In the genomic region with DNA sequence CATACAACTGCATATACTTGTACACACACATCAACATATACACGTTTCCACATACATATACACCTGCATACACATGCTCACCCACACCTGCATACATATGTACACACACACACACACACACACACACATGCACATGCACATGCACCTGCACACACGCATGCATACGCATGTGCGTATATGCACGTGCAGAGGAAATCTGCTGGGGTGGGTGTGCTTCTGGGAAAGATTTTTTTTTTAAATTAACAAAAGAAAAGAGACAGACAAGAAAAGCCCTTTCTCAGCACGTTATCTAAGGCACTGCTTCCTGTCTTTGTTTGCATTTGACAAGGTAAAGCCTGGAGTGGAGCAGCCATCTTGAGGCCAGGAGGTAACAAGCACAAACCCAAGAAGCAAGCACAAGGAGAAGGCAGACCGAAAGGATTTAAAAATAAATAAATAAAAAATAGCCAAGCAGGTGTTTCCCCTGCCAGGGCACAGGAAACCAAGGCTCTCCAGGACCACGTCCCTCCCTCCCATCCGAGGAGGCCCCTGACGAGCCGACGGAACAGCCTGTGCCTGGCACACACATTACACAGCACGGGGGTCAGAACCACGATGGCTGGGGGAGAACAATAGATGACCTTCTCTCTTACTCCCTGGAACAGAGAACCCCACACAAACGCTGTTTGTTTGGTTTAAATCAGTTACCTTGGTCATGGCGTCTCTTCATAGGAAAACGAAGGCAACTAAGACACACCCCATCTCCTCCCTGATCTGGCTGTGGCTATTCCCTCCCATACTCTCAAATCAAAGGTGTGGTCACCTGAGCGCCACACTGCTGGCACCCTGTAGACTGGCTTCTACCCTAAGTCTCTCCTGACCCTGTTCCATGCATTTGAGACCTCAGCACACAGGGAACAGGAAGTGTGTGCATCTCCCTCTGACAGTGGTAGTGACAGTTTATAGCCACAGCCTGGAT, we compare ENCODE assay signal across 9 mouse cellular contexts. TPM values are rescaled to one million over a fixed set of nuclear protein-coding genes. Genes with fewer than 3 reads are reported as not detected.
DNase-seq lines count a peak whose midpoint lies in the region; ATAC-seq lines count a peak whose summit lies in the region.
"Had no signal": no experiment of that assay in that cellular context is flagged by ENCODE, and none has a peak within 500 bp of the region (broad histone marks: within the 10 kb centered on the region; RNA-seq: fewer than 3 reads in every experiment).

No protein-coding gene starts in this region.

- no peaks in the 10 kb centered on the region for H3K9me3 ChIP-seq in heart, embryonic 10.5 days
- no peaks in the 10 kb centered on the region for H3K9me3 ChIP-seq in forebrain, embryonic 15.5 days
- H3K9me3 ChIP-seq: midbrain, embryonic 12.5 days had no signal

- no peak for DNase-seq in heart, embryonic 10.5 days (ENCODE audit: low spot score)
- DNase-seq in heart, postnatal 36 days = no peak
- DNase-seq in CD4-positive helper T cell, adult 2 months (ENCODE audit: low read depth, low spot score) = peak; percentile 12
- DNase-seq in lung, postnatal 25 days (ENCODE audit: low spot score) = peak; percentile 28
- no peak for DNase-seq in B cell, adult 2 months
- no peak for DNase-seq in right cerebral cortex, postnatal 10 days (ENCODE audit: low spot score in 2 of 2)
- DNase-seq in cerebellum, adult 8-10 months = no peak

- no peak overlapping the region for H3K4me3 ChIP-seq in heart, embryonic 10.5 days
- no peak overlapping the region for H3K4me3 ChIP-seq in forebrain, embryonic 15.5 days
- H3K4me3 ChIP-seq: midbrain, embryonic 12.5 days had no signal

- intact Hi-C loops in heart, postnatal 36 days (cut with DNase I) = no loop called here

- H3K4me1 ChIP-seq in heart, embryonic 10.5 days = peaks cover 38% of the 10 kb centered on the region
- H3K4me1 ChIP-seq in forebrain, embryonic 15.5 days = peaks cover 21% of the 10 kb centered on the region

- WGBS in heart, embryonic 10.5 days = 58% methylated on average over 18 of the region's 18 CpGs
- WGBS in forebrain, embryonic 15.5 days = 65% methylated on average over 18 of the region's 18 CpGs

- ATAC-seq in forebrain, embryonic 15.5 days (replicated peaks) = no peak

- no peaks in the 10 kb centered on the region for H3K36me3 ChIP-seq in heart, embryonic 10.5 days
- H3K36me3 ChIP-seq in forebrain, embryonic 15.5 days = no peaks in the 10 kb centered on the region
- H3K36me3 ChIP-seq: midbrain, embryonic 12.5 days had no signal

- peak overlapping the region; percentile 75 for H3K27ac ChIP-seq in heart, embryonic 10.5 days
- peak overlapping the region; percentile 45 for H3K27ac ChIP-seq in forebrain, embryonic 15.5 days (replicated peaks)
- H3K27ac ChIP-seq: midbrain, embryonic 12.5 days had no signal

- no peak overlapping the region for H3K4me2 ChIP-seq in forebrain, embryonic 15.5 days (replicated peaks)
- H3K4me2 ChIP-seq: midbrain, embryonic 12.5 days had no signal

- H3K9ac ChIP-seq in forebrain, embryonic 15.5 days (replicated peaks) = no peak overlapping the region
- H3K9ac ChIP-seq: midbrain, embryonic 12.5 days had no signal

- no peaks in the 10 kb centered on the region for H3K27me3 ChIP-seq in heart, embryonic 10.5 days (ENCODE audit: insufficient read depth, poor library complexity, severe bottlenecking)
- H3K27me3 ChIP-seq in forebrain, embryonic 15.5 days = no peaks in the 10 kb centered on the region
- H3K27me3 ChIP-seq: midbrain, embryonic 12.5 days had no signal

RNA-seq across cellular contexts. Expression of a gene that starts 39.4 kb away (rescaled TPM):
- 6.0 and 6.3 TPM in 2 replicates for polyA plus RNA-seq in heart, embryonic 10.5 days (2016; fragmentation: Nextera tagmentation; extraction: Ambion mirVana)
- total RNA-seq in heart, postnatal 36 days (2021) = 10 to 100 TPM in 1 of 2 experiments, 1 to 10 TPM in 1; 9.8 to 14.5 TPM
- 41.0 and 48.8 TPM in 2 replicates for polyA plus RNA-seq in forebrain, embryonic 15.5 days (2015; fragmentation: Nextera tagmentation; extraction: Ambion mirVana)

Comparison
In these comparisons a context has a peak if more than half of its experiments do, and no peak if none do; other contexts are left out.
1. DNase-seq: peak in CD4-positive helper T cell, adult 2 months (single experiment) and lung, postnatal 25 days (single experiment); none in heart, embryonic 10.5 days (single experiment), heart, postnatal 36 days (0 of 2), B cell, adult 2 months (0 of 2), right cerebral cortex, postnatal 10 days (0 of 2) and cerebellum, adult 8-10 months (single experiment).